Mouse (Mus musculus) right cerebral cortex, adult 2 months (tissue): ENCODE data around the gene Cipc.
A peak's percentile ranks its signal among the peaks of the same experiment; 100 is the strongest.

ENCODE experiments used
- DNase-seq, 2 experiments: peaks; one replicate each; pipeline ENCODE4 v3.0.0; 2021 to 2022; ENCODE audit warnings: low spot score in 2 of 2

Cipc gene

DNA sequence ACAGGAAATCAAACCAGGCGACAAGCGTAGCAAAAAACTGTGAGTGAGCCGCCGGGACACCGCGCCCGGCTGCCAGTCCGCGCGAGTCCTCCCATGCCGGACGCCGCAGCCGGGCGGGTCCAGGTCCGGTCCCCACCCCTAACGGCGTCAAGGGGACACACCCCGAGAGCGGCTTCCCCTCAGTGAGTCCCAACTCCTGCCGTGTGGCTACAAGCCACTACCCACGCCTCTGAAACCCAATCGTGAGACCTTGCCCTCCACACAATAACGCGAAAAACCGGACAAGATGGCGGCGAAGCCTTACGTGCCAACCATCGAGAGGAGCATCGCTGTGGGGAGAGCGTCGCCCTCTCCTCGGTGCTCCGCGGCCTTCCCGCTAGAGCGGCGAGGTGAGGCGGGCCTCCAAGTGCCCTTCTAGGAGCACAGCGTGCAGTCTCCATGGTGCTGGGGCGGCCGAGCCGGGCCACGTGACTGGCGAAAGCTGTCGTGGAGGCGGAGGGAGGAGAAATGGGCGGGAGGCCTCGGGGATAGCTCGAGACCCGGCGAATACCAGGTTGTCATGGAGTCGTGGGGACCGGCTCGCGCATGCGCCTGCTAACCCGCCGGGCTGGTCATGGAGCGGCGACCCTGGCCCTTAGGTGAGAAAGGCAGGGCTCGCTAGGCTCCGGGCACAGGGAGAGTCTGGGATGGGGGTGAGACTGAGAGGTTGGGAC, at the start of gene Cipc:
TSS of gene Cipc (plus strand) at position 182 of the 713 bp plus-strand sequence.
- DNase-seq, result peak; percentile 97 to 99

DNA sequence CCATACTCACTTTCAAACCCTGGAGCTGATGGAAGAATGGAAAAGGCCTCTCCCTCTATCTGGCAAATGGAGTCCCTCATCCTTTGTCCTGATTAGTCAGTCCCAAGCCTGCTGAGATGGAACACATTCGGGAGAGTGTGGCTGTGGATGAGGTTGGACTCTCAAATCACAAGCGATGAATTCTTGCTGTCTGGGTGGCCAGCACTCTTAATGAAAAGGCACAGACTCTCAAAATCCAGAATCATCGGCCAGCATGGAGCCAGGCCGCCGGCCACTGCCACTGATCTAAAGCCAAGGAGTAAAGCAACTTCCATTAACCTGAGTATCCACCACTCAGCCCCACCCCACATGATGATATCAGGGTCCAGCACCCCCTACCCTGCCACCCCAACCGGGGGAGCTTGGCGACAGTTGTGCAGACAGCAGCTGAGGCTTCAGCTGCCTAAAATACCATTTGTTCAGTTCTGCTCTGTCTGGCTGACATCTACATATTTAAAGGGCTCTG, 49.0 kb upstream of the Cipc start:
- no peak for DNase-seq

DNA sequence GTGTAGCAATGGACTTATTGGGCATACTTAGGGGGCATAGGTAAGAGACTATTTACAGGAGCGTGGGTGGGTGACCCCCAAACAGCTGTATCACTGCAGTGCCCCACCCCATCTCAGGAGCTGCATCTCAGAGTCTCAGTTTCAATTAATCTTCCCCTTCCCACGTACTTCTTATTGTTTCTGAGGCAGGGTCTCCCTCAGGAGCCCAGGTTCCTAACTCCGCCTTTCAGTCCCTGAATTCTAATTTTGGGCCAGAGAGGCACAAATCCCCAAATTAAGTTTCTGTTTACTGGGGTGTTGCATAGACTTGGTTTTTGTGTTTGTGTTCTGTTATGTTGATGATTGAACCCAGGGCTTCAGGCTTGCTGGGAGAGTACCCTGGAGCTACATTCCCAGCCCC, 48.4 kb upstream of the Cipc start:
- no peak for DNase-seq

DNA sequence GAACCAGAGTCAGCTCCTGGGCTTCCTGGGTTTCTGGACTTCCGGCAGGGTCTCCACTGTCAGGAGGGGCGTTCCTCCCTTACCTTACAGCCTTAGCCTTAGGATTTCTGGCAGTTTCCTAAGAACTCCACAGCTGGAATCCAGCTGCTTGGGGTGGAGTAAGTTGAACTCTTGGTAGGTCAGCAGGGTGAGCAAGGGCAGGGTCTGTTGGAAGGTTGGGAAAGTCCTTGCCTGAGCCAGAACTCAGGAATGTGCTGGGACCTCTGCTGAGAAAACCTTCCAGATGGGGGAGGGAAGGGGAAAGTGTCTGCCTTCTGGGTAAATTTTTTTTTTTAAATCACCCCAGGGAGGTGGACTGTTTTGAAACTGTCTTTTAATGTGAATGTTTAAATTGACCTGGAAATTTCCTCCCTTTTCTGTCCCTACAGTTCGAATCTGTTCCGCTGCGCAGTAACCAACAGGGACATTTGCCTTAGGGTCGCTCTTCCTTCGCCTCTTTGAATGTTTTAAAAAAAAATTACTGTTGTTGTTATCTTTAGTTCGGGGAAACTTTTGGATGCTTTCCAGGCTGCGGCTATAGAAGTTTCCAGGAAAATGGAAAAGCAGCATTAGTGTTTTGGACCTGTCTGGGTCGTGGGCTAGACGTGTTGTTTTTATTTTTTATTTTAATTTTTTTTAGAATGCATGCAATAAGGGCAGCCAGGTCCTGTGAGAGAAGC, 47.2 kb upstream of the Cipc start:
- DNase-seq, result no peak

DNA sequence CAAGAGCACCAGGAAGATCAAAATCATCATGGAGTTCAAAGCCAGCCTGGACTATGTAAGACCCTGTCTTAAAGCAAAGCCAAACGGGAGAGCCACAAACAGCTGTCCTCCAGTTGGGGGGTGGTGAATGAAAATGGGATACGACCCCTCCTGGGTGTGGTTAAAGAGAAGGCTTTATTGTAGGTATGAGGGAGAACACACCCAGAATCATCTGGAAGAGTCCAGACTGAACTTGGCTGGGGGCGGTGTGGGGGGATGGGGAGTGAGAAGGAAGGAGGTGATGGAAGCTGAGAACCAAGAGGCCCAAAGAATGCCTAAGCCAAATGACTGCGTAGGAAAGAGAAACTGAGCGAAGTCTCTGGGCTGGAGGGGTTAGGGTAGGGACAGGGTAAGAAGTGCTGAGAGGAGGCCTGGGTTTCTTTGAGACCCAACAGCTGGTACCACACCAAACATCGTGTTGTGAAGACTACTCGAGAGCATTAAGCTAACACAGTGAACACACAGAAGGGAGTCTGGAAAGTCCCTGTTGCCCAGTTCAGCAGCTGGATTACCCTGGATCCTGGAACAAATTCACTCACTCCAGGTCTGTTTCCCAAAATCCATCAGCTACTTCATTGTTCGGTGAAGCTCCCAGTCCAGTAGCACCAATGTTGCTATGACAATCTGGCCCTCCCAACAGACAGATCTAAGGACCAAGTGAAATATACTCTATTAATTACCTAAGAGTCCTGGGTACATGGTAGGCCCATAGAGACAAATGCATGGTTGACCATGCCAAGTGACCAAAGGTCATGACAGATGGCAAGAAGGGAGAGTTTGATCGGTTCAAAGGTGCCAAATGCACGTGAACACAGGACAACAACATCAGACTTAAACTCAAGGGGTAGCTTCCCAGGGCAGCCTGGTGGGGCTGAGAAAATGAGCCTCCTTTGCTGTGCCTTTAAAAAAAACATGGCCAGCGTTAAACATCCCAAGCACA, 42.7 kb upstream of the Cipc start:
- no peak for DNase-seq

DNA sequence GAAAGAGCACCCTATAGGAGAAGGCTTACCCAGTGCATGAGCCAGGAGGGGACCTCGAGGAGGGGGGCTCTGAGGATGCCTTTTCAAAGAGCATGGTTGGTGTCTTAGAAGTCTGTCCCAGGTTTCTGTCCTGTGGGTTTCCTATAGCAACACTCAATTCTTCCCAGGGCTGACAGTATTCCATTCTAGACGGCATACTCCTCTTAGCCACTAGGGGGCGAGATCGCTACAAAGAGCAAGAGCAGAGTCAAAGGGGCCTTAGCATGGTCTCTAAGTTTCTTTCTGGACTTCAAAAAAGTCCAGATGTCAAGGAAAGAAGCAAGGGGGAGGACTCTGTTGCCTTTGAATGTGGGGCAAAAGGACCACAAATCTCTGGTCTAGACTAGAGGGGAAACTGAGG, 41.6 kb upstream of the Cipc start:
- DNase-seq, result peak in 1 of 2 experiments; percentile 57

DNA sequence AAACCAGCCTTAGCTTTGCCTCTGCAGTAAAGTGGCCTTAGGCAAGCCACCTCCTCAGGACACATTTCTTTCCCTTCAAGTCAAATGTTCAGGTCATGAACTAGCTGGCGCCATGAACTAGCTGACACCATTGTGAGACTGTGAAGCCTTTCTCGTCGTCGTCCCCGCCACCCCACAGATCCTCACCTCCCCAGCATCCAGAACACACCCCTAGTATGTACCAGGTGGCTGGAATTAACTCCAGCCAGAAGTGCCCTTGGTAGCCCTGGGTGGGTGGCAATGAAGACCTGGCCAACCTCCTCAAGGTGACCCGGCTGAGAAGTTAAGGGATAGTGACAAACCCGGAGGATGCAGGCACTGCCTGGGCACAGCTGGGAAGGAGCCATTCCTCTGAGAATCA, 41.0 kb upstream of the Cipc start:
- DNase-seq, result peak in 1 of 2 experiments; percentile 2

DNA sequence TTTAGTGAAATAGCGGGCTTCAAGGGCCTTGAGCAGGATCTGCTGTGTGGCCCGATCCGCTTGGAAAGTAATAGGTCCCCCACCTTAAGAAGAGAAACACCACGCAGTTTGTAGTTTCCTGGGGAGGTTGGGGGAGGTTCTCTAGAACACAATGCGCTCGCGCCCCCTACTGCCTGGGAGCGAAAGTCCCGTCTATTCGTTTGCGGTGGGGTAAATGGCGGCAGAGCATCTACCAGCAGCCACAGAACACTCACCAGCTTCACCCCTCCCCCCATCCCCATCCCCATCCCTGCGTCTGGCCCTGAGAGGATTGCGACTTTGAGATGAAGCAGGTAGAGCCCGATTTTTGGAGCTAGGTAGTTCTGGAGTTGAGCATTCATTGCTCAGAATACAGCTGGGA, 40.4 kb upstream of the Cipc start:
- peak; percentile 91 to 93 for DNase-seq

DNA sequence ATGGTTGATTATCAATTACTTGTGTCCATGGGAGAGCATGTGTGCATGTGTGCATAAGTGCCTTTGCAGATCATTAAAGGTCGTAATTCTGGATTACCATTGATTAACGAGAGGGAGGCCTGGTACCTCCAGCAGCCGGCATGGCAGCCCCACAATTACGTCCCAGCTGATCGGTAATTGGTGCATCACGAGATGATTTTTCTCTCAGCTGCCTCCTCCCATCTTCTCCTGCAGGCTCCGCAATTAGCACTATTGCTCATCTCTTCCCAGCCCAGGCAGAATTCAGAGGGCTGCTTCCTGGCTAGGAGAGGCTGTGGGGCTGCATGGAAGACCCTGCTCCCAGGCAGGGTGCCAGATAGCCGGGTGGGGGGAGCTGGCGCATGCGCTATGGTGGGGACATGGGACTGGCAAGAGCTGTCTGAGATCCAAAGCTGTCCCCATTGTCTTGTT, 35.3 kb upstream of the Cipc start:
- peak; percentile 68 to 78 for DNase-seq

DNA sequence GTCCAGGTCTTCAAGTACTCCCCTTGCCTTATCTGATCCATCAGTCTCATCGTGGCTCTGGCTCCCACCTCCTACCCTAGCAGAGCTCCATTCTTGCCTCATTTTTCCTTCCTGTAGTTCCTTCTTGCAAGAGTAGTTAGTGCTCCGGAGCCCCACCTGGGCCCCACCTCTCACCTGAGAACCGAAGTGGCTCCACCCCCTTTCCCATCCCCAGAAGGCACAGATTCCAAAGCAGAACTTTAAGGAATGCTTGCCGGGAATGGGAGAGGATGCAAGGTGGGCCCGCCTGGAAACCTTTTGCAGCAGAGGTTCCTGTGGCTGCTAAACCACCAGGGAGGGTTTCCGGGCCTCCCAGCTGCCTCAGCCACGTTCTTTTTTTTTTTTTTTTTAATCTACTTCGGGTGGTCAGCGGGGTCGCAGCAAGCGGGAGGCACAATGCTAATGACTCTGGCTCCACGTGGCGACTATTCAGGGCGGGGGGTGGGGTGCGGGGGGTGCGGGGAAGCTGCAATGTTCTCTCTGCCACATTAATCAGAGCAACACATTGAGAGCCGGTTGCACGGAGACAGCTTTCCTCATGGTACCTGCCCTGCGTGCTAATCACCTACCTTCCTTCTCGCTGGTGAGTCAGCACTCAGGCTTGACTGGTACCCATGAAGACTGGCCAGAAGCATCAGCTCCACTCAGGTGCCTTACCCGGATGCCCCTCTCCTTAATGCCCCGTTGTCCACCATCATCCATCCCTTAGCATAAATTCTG, 34.3 kb upstream of the Cipc start:
- no peak for DNase-seq

DNA sequence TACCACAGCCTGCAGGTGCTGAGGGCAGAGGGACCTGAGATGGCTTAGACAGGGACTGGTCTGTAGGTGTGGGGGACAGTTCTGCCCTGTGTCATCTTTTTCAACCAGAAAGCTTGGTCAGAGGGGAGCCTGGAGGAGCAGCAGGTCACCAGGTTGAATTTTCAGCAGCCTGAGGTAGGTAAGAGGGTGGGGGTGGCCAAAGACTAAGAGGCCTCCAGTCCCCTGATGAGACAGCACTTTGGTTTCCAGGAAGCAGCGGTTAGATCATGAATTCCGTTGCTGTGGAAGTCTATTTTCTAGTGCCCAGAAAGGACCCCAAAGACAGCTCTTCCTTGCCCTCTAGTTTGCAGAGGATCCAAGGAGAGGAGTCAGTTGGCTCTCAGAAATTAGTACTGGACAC, 32.5 kb upstream of the Cipc start:
- DNase-seq, result no peak

DNA sequence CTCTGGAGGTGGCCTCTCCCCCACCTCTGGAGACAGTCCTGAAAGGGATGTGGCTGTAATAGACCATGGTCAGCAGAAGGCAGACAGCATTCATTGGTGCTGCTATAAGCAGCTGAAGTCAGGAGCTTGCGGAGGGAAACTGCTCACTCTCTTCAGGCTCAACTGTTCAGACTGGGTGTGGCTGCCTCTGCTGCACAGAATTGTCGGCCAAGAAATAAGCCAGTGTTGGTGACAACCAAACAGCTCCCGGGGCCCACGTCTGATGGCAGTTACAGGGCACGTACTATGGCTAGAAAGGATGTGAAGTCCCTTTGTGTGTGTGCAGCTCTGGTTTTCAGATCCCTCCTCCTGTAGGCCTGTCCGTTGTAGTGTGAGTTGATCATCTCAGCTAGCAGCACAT, 32.1 kb upstream of the Cipc start:
- DNase-seq, result no peak

DNA sequence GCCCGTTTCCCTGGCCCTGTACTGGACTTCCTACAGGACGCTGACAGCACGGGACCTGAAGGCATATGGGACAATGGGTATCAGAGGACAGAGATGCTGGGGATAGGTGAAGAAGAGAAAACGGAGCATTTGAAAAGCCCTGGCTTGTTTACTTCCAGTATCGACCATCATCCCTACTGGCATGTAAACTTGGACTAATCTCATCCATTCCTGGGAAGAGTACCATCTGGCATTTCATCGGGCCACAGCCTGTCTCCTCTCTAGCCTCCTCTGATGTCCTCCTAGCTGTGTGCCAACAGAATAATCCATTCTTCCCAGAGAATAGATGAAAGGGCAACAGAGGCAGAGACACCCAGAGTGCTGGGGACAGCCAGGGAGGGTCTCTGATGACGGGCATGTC, 31.2 kb upstream of the Cipc start:
- no peak for DNase-seq

DNA sequence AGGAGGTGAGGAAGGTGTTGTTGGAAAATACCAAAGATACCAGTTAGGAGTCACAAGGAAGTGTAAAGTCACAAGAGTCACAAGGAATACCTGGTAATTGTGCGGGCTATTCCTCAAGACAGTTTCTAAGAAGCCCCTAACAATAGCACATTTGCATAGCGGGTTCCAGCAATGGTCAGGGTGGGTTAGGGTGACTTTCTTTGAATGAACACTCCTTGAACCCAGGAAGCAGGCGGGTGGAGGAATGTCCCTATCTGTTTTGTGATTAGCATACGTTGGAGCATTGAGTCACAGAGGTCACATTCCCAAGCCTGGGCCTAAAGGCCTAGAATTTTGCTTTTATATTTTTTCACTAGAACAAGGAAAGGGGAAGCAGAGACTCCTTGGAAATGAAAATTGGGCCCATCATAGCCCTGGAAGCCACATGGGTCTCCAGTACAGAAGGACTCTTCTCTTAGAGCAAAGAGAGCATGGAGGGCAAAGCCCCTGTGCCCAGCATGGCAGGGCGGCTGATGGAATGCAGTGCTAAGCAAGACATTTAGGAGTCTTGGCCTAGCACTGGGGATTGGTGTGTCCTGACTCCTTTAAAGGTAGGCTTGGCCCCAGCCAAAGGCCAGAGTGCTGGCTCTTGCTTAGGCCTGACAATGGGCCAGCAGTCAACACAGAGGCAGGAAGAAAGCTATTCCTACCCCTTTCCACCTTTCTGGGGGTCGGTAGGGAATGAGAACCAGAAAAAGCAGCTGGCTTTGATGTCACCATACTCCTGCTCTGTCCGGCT, 29.9 kb upstream of the Cipc start:
- DNase-seq, result no peak

DNA sequence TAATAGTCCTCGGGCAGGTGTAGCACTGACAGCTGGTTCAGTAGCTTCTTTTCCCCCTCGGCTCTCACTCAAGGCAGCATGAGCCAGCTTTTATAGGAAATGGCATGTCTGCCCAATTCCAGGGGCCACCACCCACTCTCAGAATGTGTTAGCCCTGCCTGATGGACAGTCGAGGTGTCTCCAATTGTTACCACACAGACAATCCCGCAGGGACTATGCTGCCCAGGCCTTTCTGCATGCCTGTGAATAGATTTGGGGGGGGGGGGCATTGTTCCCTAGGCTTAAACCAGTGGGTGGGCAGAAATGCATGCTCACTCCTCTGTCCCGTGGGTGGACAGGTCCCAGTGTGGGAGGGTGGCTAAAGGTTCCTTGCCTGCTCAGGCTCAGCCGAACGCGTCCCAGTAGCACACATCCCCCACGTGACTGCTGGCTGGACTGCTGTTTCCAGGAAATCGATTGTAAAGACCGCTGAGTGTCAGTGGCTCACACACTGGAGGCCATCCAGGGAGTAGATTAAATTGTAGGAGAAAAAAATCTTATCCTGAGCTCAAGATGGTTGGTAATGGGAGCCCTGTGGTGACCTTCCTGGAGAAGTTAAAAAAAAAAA, 28.4 kb upstream of the Cipc start:
- no peak for DNase-seq

DNA sequence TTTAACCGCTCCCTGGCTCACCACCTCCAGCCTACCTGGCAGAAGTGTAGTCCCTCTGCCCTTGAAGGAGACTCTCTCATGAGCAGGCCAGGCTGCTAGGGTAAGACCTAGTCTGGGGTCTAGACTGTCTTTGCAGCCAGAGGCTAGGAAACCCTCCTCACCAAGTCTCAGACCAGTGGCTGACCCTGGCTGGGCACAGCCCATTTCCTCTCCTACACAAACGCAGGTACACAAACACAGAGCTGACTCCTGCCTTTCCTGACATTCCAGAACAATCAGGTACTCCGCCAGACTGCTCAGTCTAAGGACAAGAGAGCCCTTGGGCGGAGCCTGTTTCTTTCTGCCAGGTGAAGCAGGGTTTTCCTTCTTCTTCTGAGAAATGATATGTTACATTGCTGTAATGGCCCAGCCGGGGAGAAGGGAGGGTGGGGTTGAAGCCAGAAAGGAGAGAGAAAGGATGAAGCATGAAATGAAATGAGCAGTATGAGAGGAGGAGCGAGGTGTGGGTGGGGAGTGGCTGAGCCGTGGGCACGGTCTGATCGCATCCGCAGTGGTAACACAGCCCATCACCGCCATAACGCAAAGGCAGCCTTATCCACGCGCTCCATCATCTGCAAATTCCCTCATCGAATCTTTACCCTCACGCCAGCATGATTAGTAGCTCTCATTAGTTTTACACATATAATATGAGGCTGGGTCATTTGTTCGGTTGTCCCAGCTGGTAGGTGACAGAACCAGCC, 27.7 kb upstream of the Cipc start:
- DNase-seq, result no peak

DNA sequence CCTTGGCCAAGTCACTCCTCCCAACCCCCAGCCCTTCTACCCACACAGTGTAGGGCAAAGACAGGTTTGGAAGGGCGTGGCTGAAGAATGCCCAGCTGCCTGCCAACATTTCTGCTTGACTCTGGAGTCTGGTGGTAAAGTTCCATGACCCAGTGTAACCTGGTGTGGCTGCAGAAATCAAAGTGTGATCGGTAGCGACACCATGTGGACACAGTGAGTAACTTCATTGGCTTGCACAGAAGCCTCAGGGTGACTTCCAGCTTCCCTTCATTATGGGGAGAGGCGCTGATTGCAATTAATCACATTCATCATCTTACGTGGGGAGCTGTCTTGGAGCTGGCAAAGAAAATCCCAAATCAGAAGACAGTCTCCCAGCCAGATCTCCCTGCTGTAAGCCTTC, 23.0 kb upstream of the Cipc start:
- DNase-seq, result peak; percentile 83 to 84

DNA sequence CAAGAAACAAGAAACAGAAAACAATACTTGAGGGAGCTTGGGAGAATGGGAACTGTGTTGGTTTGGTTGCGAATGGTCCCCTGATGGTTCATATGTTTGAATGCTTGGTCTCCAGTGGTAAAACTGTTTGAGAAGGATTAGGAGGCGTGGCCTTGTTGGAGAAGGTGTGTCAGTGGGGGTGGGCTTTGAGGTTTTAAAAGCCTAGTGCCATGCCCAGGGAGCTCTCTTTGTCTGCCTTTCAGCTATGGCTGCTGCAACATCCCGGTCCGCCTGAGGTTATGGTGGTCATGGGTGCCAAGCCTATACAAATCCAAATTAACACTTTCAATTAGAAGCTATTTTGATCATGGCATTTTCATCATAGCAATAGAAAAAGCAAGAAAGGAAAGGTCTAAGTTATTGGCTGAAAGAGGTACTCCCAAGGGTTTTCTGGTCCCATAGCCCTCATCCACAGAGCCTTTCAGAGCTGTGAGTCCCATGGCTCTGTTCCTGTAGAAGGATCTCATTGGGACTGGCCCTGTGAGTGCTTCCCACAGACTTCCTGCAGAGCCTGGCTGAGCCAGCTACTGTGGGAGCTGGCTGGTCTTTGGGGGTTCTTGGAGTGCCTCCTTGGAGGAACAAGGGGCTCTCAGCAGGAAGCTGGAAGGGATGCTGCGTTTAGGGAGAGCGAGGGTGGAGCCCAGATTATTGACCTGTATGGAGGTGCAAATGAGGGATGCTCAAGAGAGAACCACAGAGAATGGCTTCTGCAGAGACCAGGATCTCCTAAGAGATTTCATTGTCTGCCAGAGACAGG, 15.7 kb upstream of the Cipc start:
- no peak for DNase-seq
